8 mouse cellular contexts compared by ENCODE assay signal in the genomic region with DNA sequence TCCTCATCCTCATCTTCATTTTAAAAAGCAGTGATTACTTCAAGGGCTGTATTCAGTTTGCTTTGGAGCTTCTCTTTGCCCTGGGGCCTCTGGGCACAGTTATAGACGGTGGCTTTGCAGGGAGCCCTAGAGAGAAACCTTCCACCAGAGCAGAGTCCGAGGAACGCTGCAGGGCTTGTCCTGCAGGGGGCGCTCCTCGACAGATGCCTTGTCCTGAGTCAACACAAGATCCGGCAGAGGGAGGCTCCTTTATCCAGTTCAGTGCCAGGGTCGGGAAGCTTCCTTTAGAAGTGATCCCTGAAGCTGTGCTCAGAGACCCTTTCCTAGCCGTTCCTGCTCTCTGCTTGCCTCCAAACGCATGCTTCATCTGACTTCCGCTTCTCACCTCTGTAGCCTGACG. TPM values are rescaled to one million over a fixed set of nuclear protein-coding genes. Genes with fewer than 3 reads are reported as not detected.
DNase-seq lines count a peak whose midpoint lies in the region; ATAC-seq and TF ChIP-seq lines count a peak whose summit lies in the region.

No protein-coding gene starts in this region.

- H3K9ac ChIP-seq in limb, embryonic 11.5 days (ENCODE audit: low read length): no peak overlapping the region
- H3K9ac ChIP-seq in neural tube, embryonic 12.5 days: no peak overlapping the region

- no peak for ATAC-seq in limb, embryonic 11.5 days (ENCODE audit: insufficient number of reproducible peaks, low FRiP score, low TSS enrichment, low read depth)
- ATAC-seq in neural tube, embryonic 12.5 days (ENCODE audit: low FRiP score, low read depth): peak; percentile 56

- no peak overlapping the region for H3K4me3 ChIP-seq in spleen, adult 2 months (ENCODE audit: extremely low read depth, insufficient read depth, insufficient read length)
- no peak overlapping the region for H3K4me3 ChIP-seq in limb, embryonic 11.5 days (ENCODE audit: low read depth, low read length)
- no peak overlapping the region for H3K4me3 ChIP-seq in neural tube, embryonic 12.5 days

- no peak for TF ChIP-seq POLR2A in spleen, adult 2 months (IDR thresholded peaks at IDR 0.05; ENCODE audit: low read depth, low read length)

- H3K4me2 ChIP-seq in limb, embryonic 11.5 days (ENCODE audit: low read depth, severe bottlenecking): no peak overlapping the region
- no peak overlapping the region for H3K4me2 ChIP-seq in neural tube, embryonic 12.5 days (replicated peaks)

- H3K4me1 ChIP-seq in spleen, adult 2 months (ENCODE audit: control insufficient read depth, insufficient read depth, insufficient read length): no peaks in the 10 kb centered on the region
- 0 out of 2 replicates have a peak, but pooled peaks cover 6% of the 10 kb centered on the region for H3K4me1 ChIP-seq in limb, embryonic 11.5 days (ENCODE audit: control insufficient read depth, insufficient read depth, low read length)
- H3K4me1 ChIP-seq in neural tube, embryonic 12.5 days: peaks cover 22% of the 10 kb centered on the region

- peak in 1 of 2 experiments; percentile 21 for DNase-seq in spleen, adult 2 months (ENCODE audit: low read depth in 1 of 2, low spot score in 2 of 2)
- DNase-seq in spleen, adult 12 weeks (ENCODE audit: low spot score): no peak
- peak; percentile 87 for DNase-seq in embryo, embryonic 11 days
- DNase-seq in gastrocnemius, postnatal 4 days (ENCODE audit: low spot score in 2 of 2): peak; percentile 80
- DNase-seq in kidney, adult 18-20 months: peak; percentile 82
- DNase-seq in limb, embryonic 11.5 days (ENCODE audit: low spot score): peak; percentile 93
- DNase-seq in thymus, postnatal 14 days: peak; percentile 40

- H3K36me3 ChIP-seq in spleen, adult 2 months (ENCODE audit: control insufficient read depth, insufficient read depth, low read length): no peaks in the 10 kb centered on the region
- H3K36me3 ChIP-seq in limb, embryonic 11.5 days (ENCODE audit: control insufficient read depth, insufficient read depth, low read length): no peaks in the 10 kb centered on the region
- no peaks in the 10 kb centered on the region for H3K36me3 ChIP-seq in neural tube, embryonic 12.5 days

- peak; percentile 51; the same call in 1 of the 2 replicates for TF ChIP-seq CTCF in spleen, adult 2 months (IDR thresholded peaks at IDR 0.05; ENCODE audit: extremely low read depth, insufficient read depth, insufficient read length, insufficient replicate concordance)

- no peaks in the 10 kb centered on the region for H3K9me3 ChIP-seq in limb, embryonic 11.5 days (ENCODE audit: control insufficient read depth, low read length)
- no peaks in the 10 kb centered on the region for H3K9me3 ChIP-seq in neural tube, embryonic 12.5 days

- 14% methylated on average over 11 of the region's 11 CpGs for WGBS in spleen, adult 2 months
- 12% methylated on average over 11 of the region's 11 CpGs for WGBS in limb, embryonic 11.5 days
- 14% methylated on average over 11 of the region's 11 CpGs for WGBS in neural tube, embryonic 12.5 days

- H3K27me3 ChIP-seq in spleen, adult 2 months (ENCODE audit: control insufficient read depth, insufficient read depth, low read length): peaks cover 4% of the 10 kb centered on the region; the same call in 1 of the 2 replicates
- peaks cover 6% of the 10 kb centered on the region for H3K27me3 ChIP-seq in limb, embryonic 11.5 days (ENCODE audit: control insufficient read depth, insufficient read depth, low read length)
- peaks cover 50% of the 10 kb centered on the region for H3K27me3 ChIP-seq in neural tube, embryonic 12.5 days (replicated peaks)

- H3K27ac ChIP-seq in spleen, adult 2 months (ENCODE audit: insufficient read depth, low read length): no peak overlapping the region
- H3K27ac ChIP-seq in limb, embryonic 11.5 days (replicated peaks; ENCODE audit: low read depth, low read length): no peak overlapping the region
- H3K27ac ChIP-seq in neural tube, embryonic 12.5 days: no peak overlapping the region

RNA-seq across cellular contexts. Expression of gene Cxcl12, which starts 5.5 kb away (rescaled TPM):
- polyA plus RNA-seq in spleen, adult 2 months (2012; rRNA removed): 389 and 694 TPM in 2 replicates
- total RNA-seq in gastrocnemius, postnatal 4 days (2021): 100 to 1,000 TPM; 102 to 105 TPM
- 81.6 and 86.0 TPM in 2 replicates for polyA plus RNA-seq in limb, embryonic 11.5 days (2014; fragmentation: Nextera tagmentation; extraction: Ambion mirVana)
- 87.4 and 94.5 TPM in 2 replicates for polyA plus RNA-seq in neural tube, embryonic 12.5 days (2016; fragmentation: Nextera tagmentation; extraction: Ambion mirVana)
